Mouse (Mus musculus) G1E-ER4 (cell line): ENCODE results near the gene Esrrg. TPM values are rescaled to one million over a fixed set of nuclear protein-coding genes. Genes with fewer than 3 reads are reported as not detected.

ENCODE experiments used
- GATA1 ChIP-seq: IDR thresholded peaks from one replicate; pipeline ENCODE4 v1.8.0; 2012; ENCODE audit warnings: low read length, inconsistent platforms
- polyA plus RNA-seq: library from polyadenylated mRNA; stranded (reverse); fragments of >175 nt; gene quantifications from 2 replicates; pipeline ENCODE4 v1.2.3, GENCODE M21; 2012

Gene Esrrg
- polyA plus RNA-seq, 1 experiment = not detected

GRCm38 (mm10) chr1:187672446-187672845, 63.9 kb downstream of the Esrrg start:
- TF ChIP-seq GATA1 = no peak

GRCm38 (mm10) chr1:187674771-187675186, 66.2 kb downstream of the Esrrg start:
- TF ChIP-seq GATA1 = no peak

DNA sequence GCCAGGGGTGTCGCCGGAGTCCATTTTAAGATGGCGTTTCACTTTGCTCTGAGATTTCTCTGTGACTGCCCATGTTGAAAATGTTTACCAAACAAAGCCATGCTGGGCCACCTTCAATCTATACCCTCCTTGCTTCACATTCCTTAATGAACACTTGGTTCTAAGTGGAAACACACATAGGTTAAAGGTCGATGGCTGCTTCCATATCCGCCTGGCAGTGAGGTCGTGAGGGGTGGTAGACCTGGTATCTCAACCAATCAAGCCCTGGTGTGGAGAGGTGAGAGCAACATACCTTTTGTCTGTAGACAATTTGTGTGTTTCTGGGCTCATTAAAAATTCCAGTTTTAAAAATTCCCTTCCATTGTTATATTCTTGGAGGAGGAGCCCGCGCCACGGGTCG, 68.0 kb downstream of the Esrrg start:
- TF ChIP-seq GATA1 = no peak

- TF ChIP-seq GATA1 = no peak
Measured at GRCm38 (mm10) chr1:187679246-187679645, 70.7 kb downstream of the Esrrg start.

DNA sequence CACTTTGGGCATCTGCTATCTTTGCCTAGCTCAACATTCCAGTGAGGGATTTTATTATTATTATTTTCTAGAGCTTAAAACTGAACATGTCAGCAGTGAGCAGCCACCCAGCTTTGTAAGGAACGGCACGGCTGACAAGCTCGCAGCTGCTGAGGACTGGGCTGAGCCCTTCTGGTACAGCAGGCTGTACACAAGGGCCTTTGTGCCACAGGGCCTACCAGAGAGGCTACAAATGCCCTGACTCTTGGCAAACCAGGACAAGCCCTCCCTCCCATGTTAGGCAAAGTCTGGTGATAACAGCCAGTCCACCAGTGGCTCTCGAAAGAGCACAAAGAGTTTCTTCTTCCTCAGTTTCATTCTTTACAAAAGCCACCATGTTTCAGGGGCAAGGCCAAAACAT, 75.9 kb downstream of the Esrrg start:
- TF ChIP-seq GATA1 = no peak

DNA sequence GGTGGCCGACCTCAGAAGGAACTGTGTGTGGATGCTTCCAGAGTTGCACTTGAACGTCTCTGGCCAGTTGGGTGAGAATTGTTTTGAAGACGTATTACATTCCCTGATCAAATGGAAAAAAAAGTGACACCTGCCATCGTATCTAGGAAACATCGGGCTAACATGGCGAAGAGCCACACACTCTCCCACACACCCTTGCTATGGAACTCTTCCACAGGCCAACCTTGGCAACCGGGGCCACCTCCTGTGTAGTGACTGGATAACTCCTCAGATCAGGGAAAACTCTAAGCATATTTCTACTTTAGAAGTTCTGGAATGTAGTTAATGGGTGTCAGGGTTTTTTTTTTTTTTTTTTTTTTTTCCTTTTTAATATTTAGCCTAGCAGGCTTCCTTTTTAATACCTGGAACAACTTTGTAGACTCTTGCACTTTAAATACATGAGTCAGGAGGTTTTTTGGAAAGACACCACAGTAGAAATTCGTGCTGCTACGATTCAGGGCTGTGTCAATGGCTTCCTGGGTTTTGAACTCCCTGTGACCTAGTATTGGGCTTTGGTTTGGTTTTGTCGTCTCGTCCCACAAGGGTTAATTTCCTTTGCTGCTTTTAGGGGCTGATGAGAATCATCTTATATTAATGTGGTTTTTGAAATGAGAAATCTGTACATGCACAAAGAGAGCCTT, 83.4 kb downstream of the Esrrg start:
- no peak for TF ChIP-seq GATA1

GRCm38 (mm10) chr1:187694865-187695264, 86.3 kb downstream of the Esrrg start:
- no peak for TF ChIP-seq GATA1

DNA sequence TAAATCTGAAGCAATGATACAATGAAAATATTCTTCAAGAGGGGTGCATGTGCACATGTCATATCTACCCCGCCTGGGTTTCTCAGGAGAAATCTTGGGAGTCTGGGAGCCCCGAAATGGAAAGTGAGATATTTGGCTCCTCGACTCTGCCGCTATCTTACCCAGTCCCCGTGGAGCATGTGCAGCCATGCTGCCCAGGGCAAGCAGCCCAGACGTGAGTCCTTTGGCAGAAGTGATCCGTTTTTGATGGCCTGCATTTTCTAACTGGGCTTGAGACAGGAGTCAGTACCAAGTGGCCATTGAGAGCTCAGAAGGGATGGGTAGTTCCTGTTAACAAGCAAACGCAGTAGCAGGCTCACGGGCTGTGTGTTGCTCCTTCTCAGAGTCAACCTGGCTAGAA, 89.6 kb downstream of the Esrrg start:
- TF ChIP-seq GATA1 = no peak

- TF ChIP-seq GATA1 = no peak
Measured at GRCm38 (mm10) chr1:187700963-187701362, 92.4 kb downstream of the Esrrg start.

DNA sequence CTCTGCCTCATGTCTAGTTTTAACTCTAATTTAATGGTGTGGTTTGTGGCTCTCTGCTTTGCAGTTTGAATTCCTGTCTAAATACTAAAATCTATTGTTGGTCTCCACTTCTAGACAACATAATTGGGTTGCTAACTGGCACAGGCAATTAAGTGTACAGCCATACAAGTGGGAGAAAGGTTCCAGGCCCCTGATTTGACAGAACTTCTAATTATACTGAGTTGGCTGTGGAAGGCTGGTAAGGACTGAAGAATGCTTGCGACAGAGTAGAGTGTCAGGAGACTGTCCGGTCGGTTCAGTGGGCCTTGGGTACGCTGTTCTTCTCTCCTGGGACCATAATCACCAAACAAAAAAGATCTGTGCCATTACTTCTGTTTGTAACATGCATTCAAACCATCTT, 96.3 kb downstream of the Esrrg start:
- TF ChIP-seq GATA1 = no peak

DNA sequence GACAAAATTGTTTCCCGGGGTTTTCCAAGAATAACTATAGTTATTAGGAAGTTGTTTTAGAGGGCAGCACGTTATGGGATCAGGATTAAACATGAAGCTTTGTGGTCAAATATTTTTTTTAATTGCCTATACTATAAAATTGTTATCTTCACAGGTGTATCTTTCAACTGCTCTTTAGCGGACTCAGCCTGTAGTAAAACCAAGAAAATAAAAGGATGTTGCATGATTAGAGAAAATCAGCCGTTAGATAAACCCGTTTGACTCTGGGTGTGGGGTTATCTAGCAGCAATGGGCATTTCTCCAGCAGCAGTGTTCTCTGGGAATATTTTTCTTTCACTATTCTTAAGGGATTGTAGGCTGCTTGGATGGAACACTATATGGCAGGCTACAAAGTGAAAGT, 96.8 kb downstream of the Esrrg start:
- no peak for TF ChIP-seq GATA1

DNA sequence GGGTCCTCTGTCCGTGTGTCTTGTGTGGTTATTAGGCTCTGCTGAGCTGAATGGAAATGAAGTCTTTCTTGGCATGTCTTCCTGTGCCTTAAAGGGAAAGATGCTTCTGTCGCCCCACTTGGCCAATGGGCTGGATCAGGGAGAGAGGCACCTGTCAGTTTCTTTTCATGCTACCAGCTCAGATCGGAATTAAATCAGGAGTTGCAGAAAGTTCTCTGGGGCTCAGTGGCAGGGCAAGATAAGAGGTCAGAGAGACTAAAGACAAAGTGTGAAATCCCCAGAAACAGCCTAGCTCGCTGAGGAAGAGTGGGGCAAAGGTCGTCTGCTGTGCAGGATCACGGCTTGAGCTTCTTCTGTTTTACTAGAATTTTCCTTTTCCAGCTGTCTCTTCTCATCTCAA, 97.5 kb downstream of the Esrrg start:
- TF ChIP-seq GATA1 = no peak

DNA sequence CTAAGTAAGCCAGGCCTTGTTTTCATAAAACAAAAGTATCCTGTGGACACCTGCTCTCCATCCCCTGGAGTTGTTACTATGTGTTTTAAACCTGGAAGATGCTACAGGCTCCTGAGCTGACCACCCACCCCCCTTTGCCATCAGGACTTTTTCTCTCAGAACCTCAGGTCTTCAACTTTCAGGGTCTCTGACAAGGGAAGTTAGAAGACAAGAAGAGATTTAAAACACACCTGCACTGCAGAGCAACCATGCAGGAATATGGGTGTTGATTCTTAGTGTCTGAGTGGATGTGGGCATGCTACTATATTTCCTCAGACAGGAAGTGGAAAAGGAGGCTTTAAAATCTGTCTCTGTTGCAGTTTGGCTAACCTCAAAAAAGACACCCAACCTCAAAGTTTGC, 98.6 kb downstream of the Esrrg start:
- no peak for TF ChIP-seq GATA1

DNA sequence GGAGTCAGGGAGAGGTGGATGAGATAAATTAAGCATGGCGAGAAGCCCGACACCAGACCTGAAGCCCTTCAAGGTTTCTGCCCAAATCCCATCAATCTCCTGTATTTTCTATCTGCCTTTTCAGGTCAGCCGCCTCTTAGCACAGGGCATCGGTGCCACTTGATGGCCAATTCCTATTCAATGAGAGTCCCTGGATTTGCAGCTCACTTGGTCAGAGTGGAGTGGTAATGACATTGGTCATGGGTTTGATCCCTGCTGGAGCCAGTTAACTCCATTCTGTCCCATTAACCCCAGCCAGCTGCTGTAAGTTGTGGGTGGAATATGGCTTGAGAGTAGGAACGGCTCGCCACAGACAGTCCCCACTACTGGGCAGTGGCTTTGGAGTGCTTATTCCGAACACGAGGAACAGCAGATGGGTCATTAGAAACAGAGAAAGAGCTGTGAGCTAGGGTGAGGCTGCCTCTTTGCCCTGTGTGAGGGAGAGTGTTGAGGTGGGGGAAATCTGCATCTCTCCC, 101.9 kb downstream of the Esrrg start:
- no peak for TF ChIP-seq GATA1

DNA sequence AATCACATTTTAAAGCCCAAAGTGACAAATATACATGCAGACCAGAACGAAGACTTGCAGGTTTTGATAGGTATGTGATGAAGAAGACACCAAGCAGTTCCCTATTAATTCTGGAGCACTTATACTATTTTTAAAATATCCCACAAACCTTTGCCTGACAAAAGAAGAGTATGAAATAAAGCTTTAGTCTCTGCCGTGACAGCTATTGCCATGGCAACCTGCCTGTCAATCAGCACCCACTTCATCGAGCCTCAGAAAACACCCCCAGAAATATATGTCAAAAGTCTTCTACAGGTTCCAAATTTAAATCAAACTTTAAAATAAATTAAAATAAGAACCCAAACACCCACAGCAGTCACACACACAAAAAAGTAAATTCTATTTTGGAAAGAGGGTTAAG, 112.4 kb downstream of the Esrrg start:
- TF ChIP-seq GATA1 = no peak

DNA sequence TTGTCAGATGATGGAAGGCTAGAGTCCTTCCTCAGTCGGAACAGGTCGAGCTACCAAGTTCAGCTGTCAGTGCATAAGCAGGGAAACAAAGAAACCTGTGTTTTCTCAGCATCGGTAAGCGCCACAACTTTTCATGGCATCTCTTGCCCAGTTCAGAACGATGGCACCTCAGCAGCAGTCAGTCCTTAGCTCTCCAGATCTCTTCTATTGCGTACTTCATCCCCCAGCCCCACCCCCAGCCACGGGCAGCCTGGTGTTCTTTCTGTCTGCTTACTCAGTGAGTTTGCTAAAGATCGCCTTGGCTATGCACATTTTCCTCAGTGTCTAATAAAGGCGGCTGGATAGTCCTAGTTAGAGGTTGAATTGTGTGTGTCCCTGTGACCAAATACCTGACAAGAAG, 113.4 kb downstream of the Esrrg start:
- no peak for TF ChIP-seq GATA1

GRCm38 (mm10) chr1:187724651-187725050, 116.1 kb downstream of the Esrrg start:
- TF ChIP-seq GATA1 = no peak

- TF ChIP-seq GATA1 = no peak
Measured at GRCm38 (mm10) chr1:187725351-187725750, 116.8 kb downstream of the Esrrg start.

DNA sequence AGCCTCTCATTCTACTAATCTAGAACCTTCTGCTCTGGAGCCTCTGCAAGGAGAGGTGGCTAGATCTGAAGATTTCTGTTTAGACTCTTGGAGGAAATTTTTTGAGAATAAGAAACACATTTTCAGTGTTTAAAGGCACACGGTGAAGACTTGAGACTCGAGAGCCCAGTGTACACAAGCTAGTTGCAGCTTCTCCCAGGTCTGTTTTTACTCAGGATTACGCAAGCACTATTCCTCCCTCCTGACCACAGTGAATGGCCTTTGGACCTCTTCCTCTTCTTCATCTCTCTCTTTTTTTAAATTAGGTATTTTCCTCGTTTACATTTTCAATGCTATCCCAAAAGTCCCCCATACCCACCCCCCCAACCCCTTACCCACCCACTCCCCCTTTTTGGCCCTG, 122.6 kb downstream of the Esrrg start:
- TF ChIP-seq GATA1 = no peak
